Comparison of ENCODE assay signal across 26 mouse cellular contexts in genomic region chr6:101311446-101311845, GRCm38 (mm10).
"Had no signal": no experiment of that assay in that cellular context is flagged by ENCODE, and none has a peak within 500 bp of the region (broad histone marks: within the 10 kb centered on the region; RNA-seq: fewer than 3 reads in every experiment).

No protein-coding gene starts in this region.

- H3K4me2 ChIP-seq: hindbrain, embryonic 13.5 days; hindbrain, embryonic 15.5 days; kidney, embryonic 15.5 days; limb, embryonic 12.5 days; liver, embryonic 11.5 days; liver, embryonic 13.5 days; liver, embryonic 15.5 days had no signal

- H3K4me3 ChIP-seq: heart, adult 2 months; heart, embryonic 10.5 days; hindbrain, embryonic 13.5 days; hindbrain, embryonic 15.5 days; kidney, embryonic 15.5 days; layer of hippocampus, adult 2 months; left cerebral cortex, adult 2 months; limb, embryonic 10.5 days; limb, embryonic 12.5 days; liver, embryonic 13.5 days; liver, embryonic 15.5 days had no signal

- ATAC-seq: forebrain, postnatal 0 days; hindbrain, postnatal 0 days; intestine, embryonic 16.5 days; liver, postnatal 0 days had no signal

- H3K36me3 ChIP-seq: heart, embryonic 10.5 days; hindbrain, embryonic 13.5 days; hindbrain, embryonic 15.5 days; kidney, embryonic 15.5 days; limb, embryonic 10.5 days; limb, embryonic 12.5 days; liver, embryonic 13.5 days; liver, embryonic 15.5 days had no signal

- H3K27me3 ChIP-seq: kidney, embryonic 15.5 days; limb, embryonic 12.5 days; liver, embryonic 13.5 days; liver, embryonic 15.5 days had no signal

- H3K9me3 ChIP-seq: heart, embryonic 10.5 days; hindbrain, embryonic 13.5 days; hindbrain, embryonic 15.5 days; kidney, embryonic 15.5 days; limb, embryonic 10.5 days; limb, embryonic 12.5 days; liver, embryonic 13.5 days; liver, embryonic 15.5 days had no signal

- H3K9ac ChIP-seq: forebrain, postnatal 0 days; hindbrain, embryonic 13.5 days; hindbrain, embryonic 15.5 days; kidney, embryonic 15.5 days; limb, embryonic 12.5 days; liver, embryonic 13.5 days; liver, embryonic 15.5 days; liver, postnatal 0 days had no signal

- H3K27ac ChIP-seq: heart, adult 2 months; heart, embryonic 10.5 days; hindbrain, embryonic 13.5 days; hindbrain, embryonic 15.5 days; hindbrain, postnatal 0 days; kidney, embryonic 15.5 days; kidney, postnatal 0 days; layer of hippocampus, adult 2 months; limb, embryonic 10.5 days; liver, embryonic 13.5 days; liver, embryonic 15.5 days had no signal

- DNase-seq: forebrain, postnatal 0 days; gastrocnemius, postnatal 14 days; gastrocnemius, postnatal 36 days; heart, adult 2 months; heart, postnatal 14 days; kidney, adult 11 months; kidney, adult 2 months; kidney, adult 9 months; kidney, postnatal 14 days; kidney, postnatal 36 days; liver; liver, embryonic 13.5 days; liver, postnatal 0 days had no signal
